Mouse (Mus musculus): ENCODE measurements around the gene Dnmt1.
A peak's percentile ranks its signal among the peaks of the same experiment; 100 is the strongest.

The Dnmt1 gene

GRCm38 (mm10) chr9:20887191-20887590, 72.5 kb downstream of the Dnmt1 start:
- DNase-seq (ENCODE audit: extremely low spot score, low read depth, low spot score), result no peak

GRCm38 (mm10) chr9:20886563-20886962, 73.1 kb downstream of the Dnmt1 start:
- no peak for DNase-seq (ENCODE audit: extremely low spot score, low read depth, low spot score)

- no peak for DNase-seq (ENCODE audit: extremely low spot score, low read depth, low spot score)
Measured at GRCm38 (mm10) chr9:20879097-20879792, 80.4 kb downstream of the Dnmt1 start, which contains the start of gene Angptl6. Gene Angptl6, minus strand, starts transcription at chr9:20879727.

GRCm38 (mm10) chr9:20878710-20879065, 81.0 kb downstream of the Dnmt1 start:
- DNase-seq (ENCODE audit: extremely low spot score, low read depth, low spot score), result no peak

- peak; percentile 97 for DNase-seq (ENCODE audit: extremely low spot score, low read depth, low spot score)
Measured at GRCm38 (mm10) chr9:20878041-20878709, 81.5 kb downstream of the Dnmt1 start.

- DNase-seq (ENCODE audit: extremely low spot score, low read depth, low spot score), result no peak
Measured at GRCm38 (mm10) chr9:20877118-20878040, 82.3 kb downstream of the Dnmt1 start.

GRCm38 (mm10) chr9:20876318-20877117, 83.2 kb downstream of the Dnmt1 start:
- DNase-seq (ENCODE audit: extremely low spot score, low read depth, low spot score), result no peak

GRCm38 (mm10) chr9:20875021-20875790, 84.5 kb downstream of the Dnmt1 start:
- no peak for DNase-seq (ENCODE audit: extremely low spot score, low read depth, low spot score)

GRCm38 (mm10) chr9:20873521-20873920, 86.2 kb downstream of the Dnmt1 start:
- DNase-seq (ENCODE audit: extremely low spot score, low read depth, low spot score), result no peak

- DNase-seq (ENCODE audit: extremely low spot score, low read depth, low spot score), result no peak
Measured at GRCm38 (mm10) chr9:20872991-20873390, 86.7 kb downstream of the Dnmt1 start.

GRCm38 (mm10) chr9:20870211-20871173, 89.2 kb downstream of the Dnmt1 start:
- DNase-seq (ENCODE audit: extremely low spot score, low read depth, low spot score), result no peak

- DNase-seq (ENCODE audit: extremely low spot score, low read depth, low spot score), result no peak
Measured at GRCm38 (mm10) chr9:20869246-20869645, 90.4 kb downstream of the Dnmt1 start.

- DNase-seq (ENCODE audit: extremely low spot score, low read depth, low spot score), result no peak
Measured at GRCm38 (mm10) chr9:20868448-20869001, 91.2 kb downstream of the Dnmt1 start, which contains the start of gene A230050P20Rik. Gene A230050P20Rik, plus strand, starts transcription at chr9:20868642.

- DNase-seq (ENCODE audit: extremely low spot score, low read depth, low spot score), result no peak
Measured at GRCm38 (mm10) chr9:20866879-20867278, 92.8 kb downstream of the Dnmt1 start.

GRCm38 (mm10) chr9:20862225-20862624, 97.5 kb downstream of the Dnmt1 start:
- no peak for DNase-seq (ENCODE audit: extremely low spot score, low read depth, low spot score)

- DNase-seq (ENCODE audit: extremely low spot score, low read depth, low spot score), result no peak
Measured at GRCm38 (mm10) chr9:20861821-20862220, 97.9 kb downstream of the Dnmt1 start.

- no peak for DNase-seq (ENCODE audit: extremely low spot score, low read depth, low spot score)
Measured at GRCm38 (mm10) chr9:20859926-20860325, 99.8 kb downstream of the Dnmt1 start.

Data from hindlimb bud, embryonic 11.5 days (tissue).